Mouse (Mus musculus): ENCODE measurements at regions not wholly inside any gene's neighbourhood (a gene's known extent, or its start where the extent isn't known, plus 50 kb on each side); places are given as distances from the start of the nearest gene placed in this dataset.
A peak's percentile ranks its signal among the peaks of the same experiment; 100 is the strongest.
"Not testable (repeated sequence)": the region's sequence is repeated elsewhere in the genome, so short reads cannot be mapped to it uniquely, and the experiment has no call there.

GRCm38 (mm10) chr13:72250419-72250818 is 286.9 kb upstream of the Irx1 start:
- Histone ChIP-seq H3K4me2 (no peak overlapping the region), H3K4me1 (replicated peaks) (no peaks in the 10 kb centered on the region), H3K9me3 (no peaks in the 10 kb centered on the region), H3K4me3 (no peak overlapping the region), H3K27me3 (0 out of 2 replicates have a peak, but pooled peaks cover 2% of the 10 kb centered on the region), H3K36me3 (no peaks in the 10 kb centered on the region), H3K9ac (no peak overlapping the region), H3K27ac (replicated peaks) (no peak overlapping the region)
- ATAC-seq (ENCODE audit: low FRiP score, low read depth), result no peak

GRCm38 (mm10) chr13:72253242-72253641 is 289.7 kb upstream of the Irx1 start:
- H3K4me2 ChIP-seq; H3K36me3 ChIP-seq; H3K9me3 ChIP-seq; H3K4me3 ChIP-seq; H3K9ac ChIP-seq; H3K27me3 ChIP-seq; H3K27ac ChIP-seq (replicated peaks); H3K4me1 ChIP-seq (replicated peaks); ATAC-seq (ENCODE audit: low FRiP score, low read depth): not testable (repeated sequence)
- 63% methylated on average over 13 of the region's 13 CpGs for WGBS

GRCm38 (mm10) chr13:72258794-72259193 is 295.3 kb upstream of the Irx1 start:
- Histone ChIP-seq H3K36me3 (no peaks in the 10 kb centered on the region), H3K27ac (replicated peaks) (no peak overlapping the region), H3K27me3 (peaks cover 7% of the 10 kb centered on the region; the same call in 1 of the 2 replicates), H3K9ac (no peak overlapping the region), H3K4me3 (no peak overlapping the region), H3K4me2 (no peak overlapping the region), H3K4me1 (replicated peaks) (no peaks in the 10 kb centered on the region), H3K9me3 (no peaks in the 10 kb centered on the region)
- WGBS, result 93% methylated on average over 2 of the region's 2 CpGs
- no peak for ATAC-seq (ENCODE audit: low FRiP score, low read depth)

DNA sequence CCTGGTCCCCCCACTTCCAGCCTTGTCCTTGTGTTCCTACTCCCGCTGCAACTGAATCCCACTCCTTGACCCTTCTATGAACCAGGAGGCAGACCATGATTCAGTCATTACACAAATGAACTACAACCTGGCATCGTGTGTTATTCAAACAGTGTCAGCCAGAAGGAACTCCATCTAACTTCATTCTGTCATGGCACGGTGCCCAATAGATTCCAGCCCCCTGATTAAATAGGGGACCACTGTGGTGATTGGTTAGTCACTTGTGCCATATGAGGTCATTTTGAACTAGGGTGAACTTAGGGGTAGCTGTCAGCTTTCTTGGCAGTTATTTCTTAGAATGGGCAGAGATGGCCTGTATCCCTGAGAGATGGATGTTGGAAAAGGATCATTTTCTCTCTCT is 300.9 kb upstream of the Irx1 start:
- no peak overlapping the region for H3K27ac ChIP-seq (replicated peaks)
- H3K9ac ChIP-seq, result no peak overlapping the region
- no peak for ATAC-seq (ENCODE audit: low FRiP score, low read depth)
- no peaks in the 10 kb centered on the region for H3K36me3 ChIP-seq
- no peaks in the 10 kb centered on the region for H3K9me3 ChIP-seq
- H3K4me3 ChIP-seq, result no peak overlapping the region
- no peak overlapping the region for H3K4me2 ChIP-seq
- 49% methylated on average over 3 of the region's 3 CpGs for WGBS
- peaks cover 16% of the 10 kb centered on the region for H3K4me1 ChIP-seq (replicated peaks)
- peaks cover 5% of the 10 kb centered on the region; the same call in 1 of the 2 replicates for H3K27me3 ChIP-seq

DNA sequence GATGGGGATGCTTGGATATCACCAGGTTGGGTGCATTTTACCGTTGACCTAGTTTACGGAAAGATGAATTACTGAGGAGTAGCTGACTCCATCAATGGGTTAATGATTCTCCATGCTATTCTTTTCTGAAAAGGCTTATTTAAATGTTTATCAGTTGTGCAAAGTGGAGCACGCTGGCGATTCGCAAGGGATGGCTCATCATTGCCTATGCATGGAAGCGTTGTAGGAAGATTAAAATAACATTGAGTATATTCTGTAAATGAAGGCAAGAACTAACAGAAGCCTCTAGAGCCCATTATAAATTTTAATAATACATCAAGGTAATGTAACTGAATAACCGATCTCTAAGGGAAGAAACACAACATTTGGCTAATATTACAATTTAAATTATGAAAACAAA is 301.6 kb upstream of the Irx1 start:
- Histone ChIP-seq H3K9ac (no peak overlapping the region), H3K4me1 (replicated peaks) (peaks cover 16% of the 10 kb centered on the region), H3K27me3 (peaks cover 5% of the 10 kb centered on the region; the same call in 1 of the 2 replicates), H3K9me3 (no peaks in the 10 kb centered on the region), H3K4me2 (no peak overlapping the region), H3K36me3 (no peaks in the 10 kb centered on the region), H3K27ac (replicated peaks) (no peak overlapping the region), H3K4me3 (no peak overlapping the region)
- ATAC-seq (ENCODE audit: low FRiP score, low read depth), result no peak
- WGBS, result 43% methylated on average over 7 of the region's 7 CpGs

GRCm38 (mm10) chr13:72265650-72266049 is 302.1 kb upstream of the Irx1 start:
- Histone ChIP-seq H3K27me3 (peaks cover 5% of the 10 kb centered on the region; the same call in 1 of the 2 replicates), H3K27ac (replicated peaks) (no peak overlapping the region), H3K4me1 (replicated peaks) (peaks cover 16% of the 10 kb centered on the region), H3K36me3 (no peaks in the 10 kb centered on the region), H3K4me3 (no peak overlapping the region), H3K4me2 (peak overlapping the region; percentile 19; the same call in 1 of the 2 replicates), H3K9ac (no peak overlapping the region), H3K9me3 (no peaks in the 10 kb centered on the region)
- ATAC-seq (ENCODE audit: low FRiP score, low read depth), result peak; percentile 63; the same call in 1 of the 2 replicates
- 36% methylated on average over 11 of the region's 11 CpGs for WGBS

- H3K9me3 ChIP-seq, result no peaks in the 10 kb centered on the region
- H3K4me3 ChIP-seq, result no peak overlapping the region
- H3K9ac ChIP-seq, result no peak overlapping the region
- no peaks in the 10 kb centered on the region for H3K36me3 ChIP-seq
- WGBS, result 55% methylated on average over 12 of the region's 12 CpGs
- 0 out of 2 replicates have a peak overlapping the region, but pooled peaks have one; percentile 19 for H3K4me2 ChIP-seq
- H3K27me3 ChIP-seq, result peaks cover 5% of the 10 kb centered on the region; the same call in 1 of the 2 replicates
- H3K4me1 ChIP-seq (replicated peaks), result peaks cover 16% of the 10 kb centered on the region
- ATAC-seq (ENCODE audit: low FRiP score, low read depth), result peak; percentile 73
- no peak overlapping the region for H3K27ac ChIP-seq (replicated peaks)
These were observed 302.7 kb upstream of the Irx1 start for GRCm38 (mm10) chr13:72266174-72266768.

- ATAC-seq (ENCODE audit: low FRiP score, low read depth), result no peak
- Histone ChIP-seq H3K4me3 (no peak overlapping the region), H3K27me3 (no peaks in the 10 kb centered on the region), H3K9ac (no peak overlapping the region), H3K4me1 (replicated peaks) (no peaks in the 10 kb centered on the region), H3K4me2 (no peak overlapping the region), H3K27ac (replicated peaks) (no peak overlapping the region), H3K9me3 (no peaks in the 10 kb centered on the region), H3K36me3 (no peaks in the 10 kb centered on the region)
- 30% methylated on average over 2 of the region's 2 CpGs for WGBS
These were observed 316.8 kb upstream of the Irx1 start for GRCm38 (mm10) chr13:72280343-72280742.

DNA sequence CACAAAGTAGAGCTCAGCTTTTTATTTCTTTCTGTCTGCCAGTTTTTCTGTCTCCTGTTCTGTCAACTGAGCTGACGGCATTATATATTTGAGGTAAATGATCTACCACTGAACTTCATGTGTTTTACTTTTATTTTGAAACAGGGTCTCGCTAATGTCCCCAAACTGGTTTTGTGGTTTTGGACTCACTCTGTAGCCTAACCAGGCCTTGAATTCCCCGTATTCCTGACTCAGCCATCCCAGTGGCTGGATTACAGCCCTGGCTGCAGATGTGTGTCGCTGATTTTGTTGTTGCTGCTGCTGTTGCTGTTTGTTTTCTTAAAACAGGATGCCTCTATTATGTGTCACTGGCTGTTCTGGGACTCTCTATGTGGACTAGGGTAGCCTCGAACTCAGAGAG is 317.3 kb upstream of the Irx1 start:
- H3K36me3 ChIP-seq, result no peaks in the 10 kb centered on the region
- 95% methylated on average over 5 of the region's 5 CpGs for WGBS
- no peaks in the 10 kb centered on the region for H3K27me3 ChIP-seq
- H3K4me3 ChIP-seq, result no peak overlapping the region
- H3K9ac ChIP-seq, result no peak overlapping the region
- H3K27ac ChIP-seq (replicated peaks), result no peak overlapping the region
- no peaks in the 10 kb centered on the region for H3K4me1 ChIP-seq (replicated peaks)
- H3K4me2 ChIP-seq, result no peak overlapping the region
- ATAC-seq (ENCODE audit: low FRiP score, low read depth), result no peak
- no peaks in the 10 kb centered on the region for H3K9me3 ChIP-seq

DNA sequence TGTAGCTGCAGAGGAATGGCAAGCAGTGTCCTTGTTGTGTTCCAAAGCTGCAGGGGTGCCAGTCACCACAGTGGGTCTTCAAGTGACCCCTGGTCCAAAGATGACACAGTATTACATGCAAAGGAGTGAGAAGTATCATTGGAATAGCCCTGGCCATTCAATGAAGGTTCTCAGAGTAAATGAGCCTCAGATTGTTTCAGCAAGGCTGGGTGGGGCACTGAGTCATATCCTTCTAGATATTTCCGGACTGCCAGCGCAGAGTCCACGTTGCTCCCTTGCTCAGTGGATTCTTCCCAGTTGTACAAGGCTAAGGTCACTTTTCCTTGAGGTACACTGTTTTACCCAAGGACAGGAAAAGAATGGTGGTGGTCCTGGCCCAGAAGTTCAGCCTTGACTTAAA is 319.2 kb upstream of the Irx1 start:
- Histone ChIP-seq H3K9me3 (no peaks in the 10 kb centered on the region), H3K4me3 (no peak overlapping the region), H3K9ac (no peak overlapping the region), H3K36me3 (no peaks in the 10 kb centered on the region), H3K4me2 (no peak overlapping the region), H3K4me1 (replicated peaks) (no peaks in the 10 kb centered on the region), H3K27me3 (peaks cover 7% of the 10 kb centered on the region), H3K27ac (replicated peaks) (no peak overlapping the region)
- WGBS, result 95% methylated on average over 3 of the region's 3 CpGs
- no peak for ATAC-seq (ENCODE audit: low FRiP score, low read depth)

DNA sequence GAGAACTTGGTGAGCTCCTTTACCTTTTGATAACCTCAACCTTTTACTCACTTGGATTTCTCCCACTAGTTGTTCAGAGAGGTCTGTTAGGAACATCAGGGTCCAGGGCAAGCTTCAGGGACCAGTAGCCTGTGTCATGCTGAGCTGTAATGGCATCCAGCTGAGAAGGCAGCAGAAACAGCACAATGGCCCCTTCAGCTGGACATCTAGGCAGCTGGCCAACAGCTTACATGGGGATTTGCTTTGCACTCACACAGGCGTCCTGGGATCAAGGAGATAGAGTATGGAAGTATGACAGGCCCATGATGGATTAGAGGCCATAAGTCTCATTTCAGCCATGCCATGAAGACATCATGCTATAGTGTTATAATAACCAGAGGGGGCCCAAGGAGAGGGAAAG is 320.2 kb upstream of the Irx1 start:
- Histone ChIP-seq H3K9me3 (no peaks in the 10 kb centered on the region), H3K4me2 (no peak overlapping the region), H3K4me3 (no peak overlapping the region), H3K9ac (no peak overlapping the region), H3K4me1 (replicated peaks) (peaks cover under 1% of the 10 kb centered on the region), H3K36me3 (no peaks in the 10 kb centered on the region), H3K27ac (replicated peaks) (no peak overlapping the region), H3K27me3 (peaks cover 12% of the 10 kb centered on the region)
- WGBS, result 56% methylated on average over 1 of the region's 1 CpGs
- ATAC-seq (ENCODE audit: low FRiP score, low read depth), result no peak

- peaks cover 26% of the 10 kb centered on the region for H3K27me3 ChIP-seq
- ATAC-seq (ENCODE audit: low FRiP score, low read depth), result no peak
- 96% methylated on average over 4 of the region's 4 CpGs for WGBS
- H3K4me2 ChIP-seq, result no peak overlapping the region
- H3K36me3 ChIP-seq, result no peaks in the 10 kb centered on the region
- peaks cover 9% of the 10 kb centered on the region for H3K4me1 ChIP-seq (replicated peaks)
- H3K27ac ChIP-seq (replicated peaks), result no peak overlapping the region
- H3K9me3 ChIP-seq, result no peaks in the 10 kb centered on the region
- H3K9ac ChIP-seq, result no peak overlapping the region
- H3K4me3 ChIP-seq, result no peak overlapping the region
These were observed 322.8 kb upstream of the Irx1 start for GRCm38 (mm10) chr13:72286301-72286700.

Data from hindbrain, embryonic 15.5 days (tissue).